Mouse (Mus musculus) bone marrow, adult 2 months (tissue): ENCODE measurements around the gene Stx6. TPM values are rescaled to one million over a fixed set of nuclear protein-coding genes. Genes with fewer than 3 reads are reported as not detected.
"Not testable (repeated sequence)": the region's sequence is repeated elsewhere in the genome, so short reads cannot be mapped to it uniquely, and the experiment has no call there.

ENCODE experiments used
- H3K27ac ChIP-seq: fragments of 200-500 bp; 2 replicates; pipeline ENCODE4 v1.5.1; 2012; ENCODE audit warnings: low read depth, mild to moderate bottlenecking, control low read depth, inconsistent platforms, low read length; ENCODE audit not compliant: control insufficient read depth, poor library complexity, insufficient read depth
- H3K4me1 ChIP-seq: fragments of 200-500 bp; 2 replicates; pipeline ENCODE4 v1.6.1; 2011; ENCODE audit warnings: low read length; ENCODE audit not compliant: control insufficient read depth, insufficient read depth
- H3K4me3 ChIP-seq: fragments of 200-500 bp; replicated peaks from 2 replicates; pipeline ENCODE3; 2011; ENCODE audit warnings: mild to moderate bottlenecking, low read depth, low read length, control low read depth; ENCODE audit not compliant: control insufficient read depth
- CTCF ChIP-seq: fragments of 200-500 bp; IDR thresholded peaks from 2 replicates; pipeline ENCODE4 v1.5.1; 2011; ENCODE audit warnings: low read length, control low read depth; ENCODE audit not compliant: control insufficient read depth, insufficient read depth
- POLR2A ChIP-seq: fragments of 200-500 bp; IDR thresholded peaks from 2 replicates; pipeline ENCODE4 v1.6.1; 2011; ENCODE audit warnings: low read depth, mild to moderate bottlenecking, control low read depth, low read length, borderline replicate concordance; ENCODE audit not compliant: control insufficient read depth
- WGBS: fragments of 180-500 bp; shearing (Covaris S2); methylation state at CpG from one replicate; pipeline ENCODE4 v1.1.7; 2018; 5-methylcytosine and 5-hydroxymethylcytosine counted together
- polyA plus RNA-seq: library from polyadenylated mRNA; stranded (reverse); fragments of >200 nt; gene quantifications from 2 replicates; pipeline ENCODE4 v1.2.4, GENCODE M21; 2011; ENCODE audit warnings: low replicate concordance; ENCODE audit not compliant: missing spikeins, insufficient read depth, insufficient read length

Gene Stx6
- polyA plus RNA-seq, 1 experiment = 13.7 TPM

- WGBS = 85% methylated on average over 3 of the region's 3 CpGs
These were observed 14.6 kb downstream of the Stx6 start for GRCm38 (mm10) chr1:155172895-155173643.

GRCm38 (mm10) chr1:155173644-155174016 lies 15.1 kb downstream of the Stx6 start:
- H3K4me1 ChIP-seq, H3K27ac ChIP-seq, H3K4me3 ChIP-seq: not testable (repeated sequence)
- 61% methylated on average over 1 of the region's 1 CpGs for WGBS

More at GRCm38 (mm10) chr1:155172895-155173643, 14.6 kb downstream of the Stx6 start:
- H3K27ac ChIP-seq = no peak overlapping the region
- H3K4me3 ChIP-seq = no peak overlapping the region
- no peaks in the 10 kb centered on the region for H3K4me1 ChIP-seq
- TF ChIP-seq CTCF (no peak), POLR2A (no peak)

- 41% methylated on average over 1 of the region's 1 CpGs for WGBS
- Histone ChIP-seq H3K4me1 (no peaks in the 10 kb centered on the region), H3K4me3 (no peak overlapping the region), H3K27ac (no peak overlapping the region)
- TF ChIP-seq POLR2A = no peak
- TF ChIP-seq CTCF = no peak
These were observed 15.9 kb downstream of the Stx6 start for GRCm38 (mm10) chr1:155174424-155174823.

- 70% methylated on average over 2 of the region's 2 CpGs for whole genome bisulfite sequencing
- TF ChIP-seq POLR2A (no peak), CTCF (no peak)
- Histone ChIP-seq H3K27ac (no peak overlapping the region), H3K4me3 (no peak overlapping the region), H3K4me1 (no peaks in the 10 kb centered on the region)
These were observed 19.8 kb downstream of the Stx6 start for GRCm38 (mm10) chr1:155178192-155178924.

GRCm38 (mm10) chr1:155184191-155184590 lies 25.7 kb downstream of the Stx6 start:
- H3K27ac ChIP-seq = no peak overlapping the region
- no peak for TF ChIP-seq CTCF
- TF ChIP-seq POLR2A = no peak
- 81% methylated on average over 3 of the region's 3 CpGs for WGBS
- no peaks in the 10 kb centered on the region for H3K4me1 ChIP-seq
- H3K4me3 ChIP-seq = no peak overlapping the region

- 84% methylated on average over 4 of the region's 4 CpGs for WGBS
- Histone ChIP-seq H3K4me1 (no peaks in the 10 kb centered on the region), H3K27ac (no peak overlapping the region), H3K4me3 (no peak overlapping the region)
- TF ChIP-seq POLR2A (no peak), CTCF (no peak)
These were observed 30.1 kb downstream of the Stx6 start for GRCm38 (mm10) chr1:155188656-155189055.

- no peak overlapping the region for H3K4me3 ChIP-seq
- WGBS = 93% methylated on average over 8 of the region's 8 CpGs
- H3K4me1 ChIP-seq = no peaks in the 10 kb centered on the region
- TF ChIP-seq CTCF (no peak), POLR2A (no peak)
- no peak overlapping the region for H3K27ac ChIP-seq
These were observed 32.7 kb downstream of the Stx6 start for GRCm38 (mm10) chr1:155191219-155191618.

GRCm38 (mm10) chr1:155191671-155192070 lies 33.2 kb downstream of the Stx6 start:
- TF ChIP-seq CTCF (no peak), POLR2A (no peak)
- no peaks in the 10 kb centered on the region for H3K4me1 ChIP-seq
- 71% methylated on average over 2 of the region's 2 CpGs for WGBS
- H3K27ac ChIP-seq = no peak overlapping the region
- no peak overlapping the region for H3K4me3 ChIP-seq
